Comparison of ENCODE assay signal across 9 mouse cellular contexts in the genomic region with DNA sequence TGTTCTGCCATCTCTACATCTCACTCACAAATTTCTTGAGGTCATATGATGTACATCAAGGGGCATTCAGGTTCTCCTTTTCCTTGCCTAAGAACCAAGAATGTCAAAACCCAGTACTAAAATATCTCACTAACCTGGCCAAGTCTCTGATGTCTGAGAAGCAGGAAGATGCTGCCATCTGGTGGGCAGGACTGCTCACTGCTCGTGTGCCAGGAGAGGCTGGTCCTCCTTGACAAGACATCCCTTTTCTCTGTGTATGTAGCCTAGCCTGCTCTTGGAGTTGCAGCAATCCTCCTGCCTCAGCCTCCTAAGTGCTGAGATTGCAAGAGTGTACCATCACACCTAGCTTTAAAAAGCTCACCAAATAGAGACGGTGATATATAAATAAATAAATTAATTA. TPM values are rescaled to one million over a fixed set of nuclear protein-coding genes. Genes with fewer than 3 reads are reported as not detected.
DNase-seq lines count a peak whose midpoint lies in the region; ATAC-seq lines count a peak whose summit lies in the region.
"Had no signal": no experiment of that assay in that cellular context is flagged by ENCODE, and none has a peak within 500 bp of the region (broad histone marks: within the 10 kb centered on the region; RNA-seq: fewer than 3 reads in every experiment).

No protein-coding gene starts in this region.

- no peaks in the 10 kb centered on the region for H3K4me1 ChIP-seq in heart, embryonic 12.5 days (replicated peaks)
- no peaks in the 10 kb centered on the region for H3K4me1 ChIP-seq in embryonic facial prominence, embryonic 11.5 days (ENCODE audit: control insufficient read depth, insufficient read depth, low read length)
- H3K4me1 ChIP-seq: neural tube, embryonic 12.5 days had no signal

- 35% methylated on average over 2 of the region's 2 CpGs for WGBS in heart, embryonic 12.5 days
- WGBS in embryonic facial prominence, embryonic 11.5 days: 55% methylated on average over 2 of the region's 2 CpGs

- no peak overlapping the region for H3K27ac ChIP-seq in heart, embryonic 12.5 days (ENCODE audit: poor library complexity, severe bottlenecking)
- no peak overlapping the region for H3K27ac ChIP-seq in embryonic facial prominence, embryonic 11.5 days (replicated peaks; ENCODE audit: low read depth, low read length)
- H3K27ac ChIP-seq: neural tube, embryonic 12.5 days had no signal

- H3K27me3 ChIP-seq in heart, embryonic 12.5 days (replicated peaks): no peaks in the 10 kb centered on the region
- H3K27me3 ChIP-seq in embryonic facial prominence, embryonic 11.5 days (ENCODE audit: control insufficient read depth, insufficient read depth, low read length): no peaks in the 10 kb centered on the region
- H3K27me3 ChIP-seq: neural tube, embryonic 12.5 days had no signal

- no peak; the same call in 1 of the 2 replicates for ATAC-seq in heart, embryonic 12.5 days (ENCODE audit: insufficient number of reproducible peaks, low FRiP score)
- ATAC-seq in embryonic facial prominence, embryonic 11.5 days (replicated peaks; ENCODE audit: insufficient number of reproducible peaks, low FRiP score, low TSS enrichment, low read depth): no peak

- H3K9ac ChIP-seq in heart, embryonic 12.5 days: no peak overlapping the region
- H3K9ac ChIP-seq in embryonic facial prominence, embryonic 11.5 days (replicated peaks; ENCODE audit: low read length): no peak overlapping the region
- H3K9ac ChIP-seq: neural tube, embryonic 12.5 days had no signal

- intact Hi-C loops in heart, postnatal 14 days (cut with DNase I): loop anchor here (1.0 to 10.0 kb wide), 3 partner anchors 89 to 186 kb away; partner anchors contain the start of gene Tmod1

- no peak overlapping the region for H3K4me3 ChIP-seq in heart, embryonic 12.5 days
- H3K4me3 ChIP-seq in embryonic facial prominence, embryonic 11.5 days (ENCODE audit: low read depth, low read length): no peak overlapping the region
- H3K4me3 ChIP-seq: neural tube, embryonic 12.5 days had no signal

- DNase-seq in heart, adult 18-20 months: peak; percentile 64 to 85
- peak; percentile 78 to 79 for DNase-seq in adrenal gland, postnatal 36 days
- DNase-seq in embryonic facial prominence, embryonic 11.5 days (ENCODE audit: low spot score): peak; percentile 79
- DNase-seq in heart, postnatal 14 days: peak; percentile 73 to 83
- peak; percentile 68 to 82 for DNase-seq in layer of hippocampus, postnatal 14 days (ENCODE audit: low spot score in 2 of 2)
- DNase-seq in lung, postnatal 4 days: peak; percentile 56 to 73
- DNase-seq in right cerebral cortex, postnatal 4 days: peak; percentile 80

- H3K9me3 ChIP-seq in heart, embryonic 12.5 days (replicated peaks): no peaks in the 10 kb centered on the region
- H3K9me3 ChIP-seq in embryonic facial prominence, embryonic 11.5 days (replicated peaks; ENCODE audit: control insufficient read depth, low read length): no peaks in the 10 kb centered on the region
- H3K9me3 ChIP-seq: neural tube, embryonic 12.5 days had no signal

- no peak overlapping the region for H3K4me2 ChIP-seq in heart, embryonic 12.5 days
- H3K4me2 ChIP-seq in embryonic facial prominence, embryonic 11.5 days (ENCODE audit: low read depth, low read length): no peak overlapping the region
- H3K4me2 ChIP-seq: neural tube, embryonic 12.5 days had no signal

- peaks cover 82% of the 10 kb centered on the region for H3K36me3 ChIP-seq in heart, embryonic 12.5 days
- peaks cover 17% of the 10 kb centered on the region for H3K36me3 ChIP-seq in embryonic facial prominence, embryonic 11.5 days (replicated peaks; ENCODE audit: control insufficient read depth, insufficient read depth, low read depth, low read length)

RNA-seq across cellular contexts. Expression of gene Ncbp1, which starts 11.9 kb away (rescaled TPM):
- 10 to 100 TPM; 20.4 to 20.9 TPM for total RNA-seq in heart, adult 18-20 months (2021)
- 54.4 and 55.5 TPM in 2 replicates for polyA plus RNA-seq in heart, embryonic 12.5 days (2016; fragmentation: Nextera tagmentation; extraction: Ambion mirVana)
- 10 to 100 TPM; 48.5 to 49.5 TPM for total RNA-seq in adrenal gland, postnatal 36 days (2021)
- polyA plus RNA-seq in embryonic facial prominence, embryonic 11.5 days (2014; fragmentation: Nextera tagmentation; extraction: Ambion mirVana): 138 and 143 TPM in 2 replicates
- total RNA-seq in heart, postnatal 14 days (2021): 10 to 100 TPM; 21.4 to 24.3 TPM
- total RNA-seq in layer of hippocampus, postnatal 14 days (2021): 10 to 100 TPM; 55.0 to 56.1 TPM

RNA-seq across cellular contexts. Expression of gene Tstd2, which starts 12.0 kb away (rescaled TPM):
- total RNA-seq in heart, adult 18-20 months (2021): 10 to 100 TPM; 15.0 to 17.3 TPM
- 34.2 and 34.9 TPM in 2 replicates for polyA plus RNA-seq in heart, embryonic 12.5 days (2016; fragmentation: Nextera tagmentation; extraction: Ambion mirVana)
- 10 to 100 TPM; 29.4 to 29.5 TPM for total RNA-seq in adrenal gland, postnatal 36 days (2021)
- polyA plus RNA-seq in embryonic facial prominence, embryonic 11.5 days (2014; fragmentation: Nextera tagmentation; extraction: Ambion mirVana): 36.6 and 36.7 TPM in 2 replicates
- total RNA-seq in heart, postnatal 14 days (2021): 10 to 100 TPM; 14.1 to 14.9 TPM
- total RNA-seq in layer of hippocampus, postnatal 14 days (2021): 10 to 100 TPM; 18.5 to 20.1 TPM
